Mouse (Mus musculus) lung, postnatal 0 days (tissue): ENCODE measurements around the gene Nme2.

Experiments
- CTCF ChIP-seq: IDR thresholded peaks from 2 replicates; pipeline ENCODE4 v1.5.1; 2016; ENCODE audit warnings: antibody characterized with exemption, mild to moderate bottlenecking
- EP300 ChIP-seq: IDR thresholded peaks from 2 replicates; pipeline ENCODE4 v1.6.1; 2016; ENCODE audit warnings: antibody characterized with exemption, mild to moderate bottlenecking, control low read depth

DNA sequence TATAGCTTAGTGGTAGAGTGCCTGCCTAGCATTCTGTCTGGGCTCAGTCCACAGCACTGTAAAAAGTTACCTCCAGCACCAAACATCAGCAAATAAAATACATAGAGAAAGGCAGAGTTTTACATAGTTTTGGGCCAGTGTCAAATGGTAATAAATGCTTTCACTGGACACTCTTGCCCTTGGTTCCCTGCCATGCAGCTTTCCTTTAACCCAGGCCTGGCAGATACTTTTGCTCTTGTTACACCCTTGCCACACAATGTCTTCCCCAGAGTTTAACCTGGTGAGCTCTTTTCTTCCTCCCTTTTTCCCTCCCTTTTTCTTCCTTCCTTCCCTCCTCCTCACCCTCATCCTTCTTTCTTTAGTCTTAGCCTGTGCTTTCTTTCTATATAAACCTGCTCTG lies 43.2 kb upstream of the Nme2 start:
- TF ChIP-seq CTCF: no peak
- TF ChIP-seq EP300: no peak
